Mouse (Mus musculus): ENCODE measurements at regions not wholly inside any gene's neighbourhood (a gene's known extent, or its start where the extent isn't known, plus 50 kb on each side); places are given as distances from the start of the nearest gene placed in this dataset.
"Not testable (repeated sequence)": the region's sequence is repeated elsewhere in the genome, so short reads cannot be mapped to it uniquely, and the experiment has no call there.

- DNase-seq (ENCODE audit: low read depth, low spot score): no peak
Observed at GRCm38 (mm10) chr17:82674593-82674992, 540.5 kb upstream of the Pkdcc start.

GRCm38 (mm10) chr17:82666557-82666956 lies 548.5 kb upstream of the Pkdcc start:
- not testable (repeated sequence) for DNase-seq (ENCODE audit: low read depth, low spot score)

- DNase-seq (ENCODE audit: low read depth, low spot score): no peak
Observed at GRCm38 (mm10) chr17:82664352-82664751, 550.7 kb upstream of the Pkdcc start.

GRCm38 (mm10) chr17:82636459-82637189 lies 578.5 kb upstream of the Pkdcc start:
- no peak for DNase-seq (ENCODE audit: low read depth, low spot score)

GRCm38 (mm10) chr17:82635849-82636248 lies 579.2 kb upstream of the Pkdcc start:
- DNase-seq (ENCODE audit: low read depth, low spot score): no peak

GRCm38 (mm10) chr17:82606642-82607175 lies 608.4 kb upstream of the Pkdcc start:
- no peak for DNase-seq (ENCODE audit: low read depth, low spot score)

- no peak for DNase-seq (ENCODE audit: low read depth, low spot score)
Observed at GRCm38 (mm10) chr17:82583801-82584200, 631.3 kb upstream of the Pkdcc start.

- DNase-seq (ENCODE audit: low read depth, low spot score): no peak
Observed at GRCm38 (mm10) chr17:82533521-82533920, 681.6 kb upstream of the Pkdcc start.

- no peak for DNase-seq (ENCODE audit: low read depth, low spot score)
Observed at GRCm38 (mm10) chr17:82518129-82518528, 697.0 kb upstream of the Pkdcc start.

GRCm38 (mm10) chr17:82516850-82517249 lies 698.2 kb upstream of the Pkdcc start:
- no peak for DNase-seq (ENCODE audit: low read depth, low spot score)

GRCm38 (mm10) chr17:82513816-82514215 lies 701.3 kb upstream of the Pkdcc start:
- no peak for DNase-seq (ENCODE audit: low read depth, low spot score)

- no peak for DNase-seq (ENCODE audit: low read depth, low spot score)
Observed at GRCm38 (mm10) chr17:82504291-82504690, 710.8 kb upstream of the Pkdcc start.

- no peak for DNase-seq (ENCODE audit: low read depth, low spot score)
Observed at GRCm38 (mm10) chr17:82485544-82485943, 729.5 kb upstream of the Pkdcc start.

- DNase-seq (ENCODE audit: low read depth, low spot score): no peak
Observed at GRCm38 (mm10) chr17:82484609-82485008, 730.5 kb upstream of the Pkdcc start.

- DNase-seq (ENCODE audit: low read depth, low spot score): no peak
Observed at GRCm38 (mm10) chr17:82457972-82458371, 719.8 kb upstream of the Slc8a1 start.

- no peak for DNase-seq (ENCODE audit: low read depth, low spot score)
Observed at GRCm38 (mm10) chr17:82453847-82454246, 715.7 kb upstream of the Slc8a1 start.

- no peak for DNase-seq (ENCODE audit: low read depth, low spot score)
Observed at GRCm38 (mm10) chr17:82439105-82439504, 700.9 kb upstream of the Slc8a1 start.

GRCm38 (mm10) chr17:82437206-82437605 lies 699.0 kb upstream of the Slc8a1 start:
- DNase-seq (ENCODE audit: low read depth, low spot score): no peak

GRCm38 (mm10) chr17:82432678-82433077 lies 694.5 kb upstream of the Slc8a1 start:
- DNase-seq (ENCODE audit: low read depth, low spot score): no peak

- DNase-seq (ENCODE audit: low read depth, low spot score): no peak
Observed at GRCm38 (mm10) chr17:82408296-82408695, 670.1 kb upstream of the Slc8a1 start.

GRCm38 (mm10) chr17:82399328-82399727 lies 661.2 kb upstream of the Slc8a1 start:
- DNase-seq (ENCODE audit: low read depth, low spot score): no peak

GRCm38 (mm10) chr17:82379371-82379770 lies 641.2 kb upstream of the Slc8a1 start:
- not testable (repeated sequence) for DNase-seq (ENCODE audit: low read depth, low spot score)

- no peak for DNase-seq (ENCODE audit: low read depth, low spot score)
Observed at GRCm38 (mm10) chr17:82378248-82378820, 640.2 kb upstream of the Slc8a1 start.
